Mouse (Mus musculus): ENCODE measurements at regions not wholly inside any gene's neighbourhood (a gene's known extent, or its start where the extent isn't known, plus 50 kb on each side); places are given as distances from the start of the nearest gene placed in this dataset.
"Not testable (repeated sequence)": the region's sequence is repeated elsewhere in the genome, so short reads cannot be mapped to it uniquely, and the experiment has no call there.

- not testable (repeated sequence) for TF ChIP-seq CTCF (IDR thresholded peaks at IDR 0.05; ENCODE audit: borderline replicate concordance, insufficient read depth, low read depth, low read length); POLR2A (IDR thresholded peaks at IDR 0.05; ENCODE audit: borderline replicate concordance, insufficient read depth, low read length)
Measured at GRCm38 (mm10) chr14:52992106-52992760, 496.7 kb upstream of the Olfr1507 start.

Data from cerebellum, adult 2 months (tissue).